Mouse (Mus musculus): Measurements from ENCODE around the gene Atp13a3.
"Not testable (repeated sequence)": the region's sequence is repeated elsewhere in the genome, so short reads cannot be mapped to it uniquely, and the experiment has no call there.

Gene Atp13a3

GRCm38 (mm10) chr16:30405925-30406670, at the start of gene Atp13a3:
Atp13a3 (minus strand) TSS chr16:30405975.
- no peak for DNase-seq (ENCODE audit: low spot score)

DNA sequence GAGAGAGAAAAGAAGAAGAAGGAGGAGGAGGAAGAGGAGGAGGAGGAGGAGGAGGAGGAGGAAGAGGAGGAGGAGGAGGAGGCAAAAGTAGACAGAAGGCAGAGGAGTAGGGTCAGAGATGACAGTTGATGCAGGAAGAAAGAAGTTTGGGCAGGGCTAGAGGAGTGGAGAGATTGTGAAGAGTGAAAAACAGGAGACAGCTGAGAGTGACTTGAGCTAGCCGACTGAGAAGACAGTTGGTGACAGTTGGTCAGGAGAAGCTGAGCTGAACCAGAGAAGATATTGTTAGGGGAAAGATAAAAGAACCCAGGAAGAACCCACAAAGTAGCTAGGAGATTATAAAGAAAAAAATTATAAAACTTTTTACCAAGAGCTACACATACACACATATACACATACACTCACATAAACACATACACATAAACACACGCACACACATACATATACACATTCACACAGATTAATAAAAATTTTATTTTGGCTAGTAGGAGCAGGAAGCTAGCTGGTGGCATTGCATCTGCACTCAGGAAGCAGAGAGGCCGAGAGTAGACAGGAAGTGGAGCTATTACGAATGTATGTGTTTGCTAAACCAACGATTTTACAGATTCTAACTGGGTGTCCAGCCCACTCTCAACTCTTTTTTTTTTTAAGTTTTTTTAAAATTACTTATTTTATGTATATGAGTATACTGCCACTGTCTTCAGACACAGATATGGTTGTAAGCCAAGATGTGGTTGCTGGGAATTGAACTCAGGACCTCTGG, 47.6 kb upstream of the Atp13a3 start:
- no peak for DNase-seq (ENCODE audit: low spot score)

GRCm38 (mm10) chr16:30451174-30451573, 45.4 kb upstream of the Atp13a3 start:
- DNase-seq (ENCODE audit: low spot score) = not testable (repeated sequence)

DNA sequence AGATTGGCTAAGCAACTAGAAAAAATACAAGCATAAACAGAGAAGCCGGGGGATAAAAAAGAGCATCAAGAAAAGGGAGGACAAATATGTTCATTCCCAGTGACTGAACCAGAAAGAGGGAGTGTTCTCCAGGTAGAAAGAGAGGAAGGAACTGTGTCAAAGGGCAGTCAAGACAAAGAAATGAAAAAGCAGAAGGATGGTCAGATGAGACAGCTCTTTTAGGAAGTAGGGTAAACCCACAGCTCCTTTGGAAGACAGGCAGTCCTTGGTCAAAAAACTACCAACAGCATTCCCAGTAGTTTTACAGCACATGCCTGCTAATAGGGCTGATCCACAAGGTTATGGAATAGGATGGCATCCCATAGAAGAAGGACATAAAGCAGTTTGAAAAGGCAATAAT, 43.2 kb upstream of the Atp13a3 start:
- no peak for DNase-seq (ENCODE audit: low spot score)

DNA sequence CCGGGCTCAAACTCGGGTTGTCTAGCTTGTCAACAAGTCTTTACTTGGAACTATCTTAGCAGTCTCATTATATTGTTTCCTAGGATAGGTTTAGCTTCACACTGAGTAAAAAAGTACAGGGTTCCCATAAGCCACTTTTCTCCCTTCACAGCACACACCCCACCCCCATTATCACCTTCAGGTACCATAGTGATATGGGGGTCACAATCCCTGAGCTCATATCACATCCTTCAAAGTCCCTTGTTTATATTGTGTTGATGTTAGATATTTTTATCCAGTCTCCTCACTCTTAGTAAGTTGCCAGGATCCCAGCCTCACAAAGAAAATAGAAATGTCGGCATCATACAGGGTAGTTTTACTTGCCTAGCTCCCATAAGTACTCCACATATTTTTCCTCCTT, 42.4 kb upstream of the Atp13a3 start:
- DNase-seq (ENCODE audit: low spot score) = no peak

- no peak for DNase-seq (ENCODE audit: low spot score)
These were observed 41.9 kb upstream of the Atp13a3 start for GRCm38 (mm10) chr16:30447642-30448041.

GRCm38 (mm10) chr16:30443411-30443810, 37.6 kb upstream of the Atp13a3 start:
- DNase-seq (ENCODE audit: low spot score) = no peak

- no peak for DNase-seq (ENCODE audit: low spot score)
These were observed 36.7 kb upstream of the Atp13a3 start for GRCm38 (mm10) chr16:30442451-30442850.

DNA sequence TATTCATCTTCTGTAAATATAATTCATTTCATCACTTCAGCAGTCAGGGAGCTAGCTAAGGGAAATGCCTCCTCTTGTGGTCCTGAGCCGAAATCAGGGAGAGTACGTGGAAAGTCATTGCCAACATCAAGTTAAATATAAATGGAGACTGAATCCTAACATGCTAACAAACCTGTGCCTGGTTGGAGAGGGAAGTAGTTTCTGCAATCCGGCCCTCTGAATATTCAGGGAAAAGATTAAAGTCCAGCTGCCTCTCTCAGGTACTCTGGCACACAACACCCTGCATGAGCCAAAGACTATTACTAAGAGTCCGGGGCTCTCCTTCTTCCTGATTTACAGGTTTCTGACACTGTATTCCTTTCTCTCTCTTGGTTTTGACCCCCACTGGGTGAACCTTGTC, 35.6 kb upstream of the Atp13a3 start:
- no peak for DNase-seq (ENCODE audit: low spot score)

- no peak for DNase-seq (ENCODE audit: low spot score)
These were observed 34.1 kb upstream of the Atp13a3 start for GRCm38 (mm10) chr16:30439841-30440240.

DNA sequence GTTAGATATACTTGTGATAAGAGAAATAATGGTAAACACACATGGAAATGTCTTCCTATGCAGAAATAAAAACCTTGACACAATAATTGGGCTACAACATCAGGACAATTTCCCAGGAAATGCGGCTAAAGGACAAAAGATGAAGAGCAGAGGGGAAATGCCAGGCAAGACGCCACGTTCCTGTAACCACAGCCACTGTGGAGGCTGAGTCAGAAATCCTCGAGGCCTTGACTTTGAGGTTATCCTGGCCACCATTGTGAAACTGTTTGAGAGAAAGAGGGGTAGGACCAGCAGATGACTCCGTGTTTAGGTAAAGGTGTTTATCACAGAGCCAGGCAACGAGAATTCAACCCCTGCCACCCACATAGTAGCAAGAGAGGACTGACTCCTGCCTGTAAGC, 33.6 kb upstream of the Atp13a3 start:
- DNase-seq (ENCODE audit: low spot score) = no peak

- DNase-seq (ENCODE audit: low spot score) = no peak
These were observed 30.5 kb upstream of the Atp13a3 start for GRCm38 (mm10) chr16:30436276-30436675.

DNA sequence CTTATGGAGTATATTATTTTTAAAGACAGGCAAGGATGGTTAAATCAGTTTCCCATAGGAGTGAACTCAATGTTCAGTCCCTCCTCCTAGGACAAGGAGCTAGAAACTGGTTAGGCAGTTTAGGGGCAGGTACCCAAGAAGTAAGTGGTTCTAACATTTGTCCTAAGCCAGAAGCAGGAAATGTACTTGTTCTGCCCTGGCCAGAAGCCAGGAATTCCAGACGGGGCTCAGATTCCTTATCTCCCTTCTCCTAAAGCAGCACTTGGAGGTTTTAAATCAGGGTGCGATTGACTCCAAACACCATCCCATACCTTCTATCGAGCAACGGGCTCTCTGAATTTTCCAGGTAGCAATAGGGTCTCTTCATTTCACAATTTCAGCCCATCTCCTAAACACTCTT, 29.6 kb upstream of the Atp13a3 start:
- no peak for DNase-seq (ENCODE audit: low spot score)

DNA sequence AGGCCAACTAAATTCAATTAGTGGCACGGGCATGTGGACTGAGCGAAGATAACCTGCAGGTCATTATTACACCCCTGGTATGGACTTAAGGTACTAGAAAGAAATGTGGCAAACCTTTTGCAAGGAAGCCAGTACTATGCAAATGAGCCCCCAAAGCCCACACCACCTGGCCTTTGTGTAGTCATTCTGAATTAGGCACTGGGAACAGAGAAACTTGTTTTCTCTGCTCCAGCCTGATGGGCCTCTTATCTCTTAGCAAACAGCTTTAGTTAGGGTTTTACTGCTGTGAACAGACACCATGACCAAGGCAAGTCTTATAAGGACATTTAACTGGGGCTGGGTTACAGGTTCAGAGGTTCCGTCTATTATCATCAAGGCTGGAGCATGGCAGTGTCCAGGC, 27.4 kb upstream of the Atp13a3 start:
- DNase-seq (ENCODE audit: low spot score) = no peak

DNA sequence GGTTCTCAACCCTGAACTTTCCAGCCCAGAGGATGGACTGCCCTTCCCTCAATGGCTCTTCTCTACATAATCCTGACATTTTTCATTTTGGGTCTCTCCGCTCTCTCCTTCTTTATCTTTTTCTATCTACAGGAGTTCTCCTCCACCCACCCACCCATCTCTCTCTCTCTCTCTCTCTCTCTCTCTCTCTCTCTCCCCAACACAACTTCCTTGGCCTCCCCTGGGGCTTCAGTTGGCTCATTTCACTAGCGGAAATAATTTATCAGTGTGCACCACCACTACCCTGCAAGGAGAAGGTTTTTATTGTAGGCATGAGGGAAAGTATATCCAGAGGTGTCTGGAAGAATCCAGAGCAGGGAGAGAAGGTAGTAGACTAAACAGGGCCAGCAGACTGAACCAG, 26.3 kb upstream of the Atp13a3 start:
- DNase-seq (ENCODE audit: low spot score) = no peak

GRCm38 (mm10) chr16:30430512-30431088, 24.8 kb upstream of the Atp13a3 start:
- no peak for DNase-seq (ENCODE audit: low spot score)

DNA sequence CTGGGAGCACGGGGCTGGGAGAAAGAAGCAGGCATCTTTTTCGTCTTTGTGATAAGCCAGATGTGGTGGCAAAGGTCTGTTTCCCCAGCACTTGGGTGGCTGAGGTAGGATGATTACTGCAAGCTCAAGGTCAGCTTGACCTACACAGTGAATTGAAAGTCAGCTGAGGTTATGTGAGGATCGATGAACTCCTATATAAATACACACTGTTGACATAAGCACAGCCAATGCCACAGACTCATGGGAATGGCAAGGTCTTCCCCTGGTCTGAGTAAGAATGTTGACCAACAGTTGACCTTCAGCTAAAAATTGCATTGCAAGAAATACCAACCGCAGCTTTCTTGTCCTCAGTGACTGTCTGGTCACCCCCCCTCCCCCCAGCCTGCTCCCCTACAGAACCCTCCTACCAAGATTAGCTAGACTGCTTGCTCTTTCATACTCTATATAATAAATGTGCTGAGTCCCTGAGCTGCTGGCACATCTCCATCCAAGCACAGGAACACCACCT, 23.0 kb upstream of the Atp13a3 start:
- no peak for DNase-seq (ENCODE audit: low spot score)

- DNase-seq (ENCODE audit: low spot score) = no peak
These were observed 21.7 kb upstream of the Atp13a3 start for GRCm38 (mm10) chr16:30427466-30427865.

DNA sequence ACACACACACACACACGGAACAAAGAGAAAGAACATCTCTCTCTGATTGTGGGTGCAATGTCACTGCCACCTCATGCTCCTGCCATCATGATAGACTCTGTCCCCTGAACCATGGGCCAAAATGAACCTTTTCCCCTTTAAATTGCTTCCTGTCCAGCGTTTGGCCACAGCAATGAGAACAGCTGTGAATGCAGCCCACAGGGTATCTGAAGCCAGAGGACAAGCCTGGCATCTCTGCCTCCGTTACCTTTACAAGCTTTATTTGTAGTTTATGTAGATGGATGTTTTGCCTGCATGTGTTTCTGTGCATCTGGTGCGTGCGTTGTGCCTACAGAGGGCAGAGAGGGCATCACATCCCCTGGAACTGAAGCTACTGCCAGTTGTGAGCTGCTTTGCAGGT, 21.2 kb upstream of the Atp13a3 start:
- no peak for DNase-seq (ENCODE audit: low spot score)

DNA sequence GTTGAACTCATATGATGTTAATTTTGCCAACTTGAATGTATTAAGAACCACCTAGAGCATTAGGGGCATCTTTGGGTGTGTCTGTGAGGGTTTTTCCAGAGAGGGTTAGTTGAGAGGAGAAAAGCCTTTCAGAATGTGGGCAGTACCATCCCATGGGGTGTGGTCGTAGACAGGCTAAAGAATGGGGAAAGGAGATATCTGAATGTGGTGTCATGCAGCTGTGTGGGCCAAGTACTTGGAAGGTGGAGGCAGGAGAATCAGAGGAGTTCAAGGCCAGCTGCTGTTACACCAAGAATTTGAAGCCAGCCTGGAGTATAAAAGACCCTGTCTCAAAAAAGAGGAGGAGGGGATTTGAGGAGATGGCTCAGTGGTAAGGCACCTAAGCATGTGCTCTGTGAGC, 20.2 kb upstream of the Atp13a3 start:
- no peak for DNase-seq (ENCODE audit: low spot score)

DNA sequence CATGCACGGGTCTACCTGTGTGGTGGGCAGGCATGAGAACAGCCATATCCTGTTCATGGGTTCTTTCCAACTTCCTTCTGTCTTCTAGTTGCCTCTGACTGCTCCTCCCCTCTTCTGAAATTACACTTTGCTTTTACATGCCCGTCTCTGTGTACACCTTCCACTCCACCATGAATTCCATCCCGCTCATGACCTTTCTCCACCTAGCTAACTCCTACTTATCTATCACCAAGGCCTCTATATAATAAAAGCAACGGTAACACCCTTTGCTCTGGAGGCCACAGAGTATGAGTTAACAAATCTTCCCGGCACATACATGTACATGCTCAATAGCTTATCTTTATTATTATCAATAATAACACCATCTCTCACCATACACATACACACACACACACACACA, 18.3 kb upstream of the Atp13a3 start:
- DNase-seq (ENCODE audit: low spot score) = no peak

GRCm38 (mm10) chr16:30416707-30417106, 10.9 kb upstream of the Atp13a3 start:
- DNase-seq (ENCODE audit: low spot score) = no peak

DNA sequence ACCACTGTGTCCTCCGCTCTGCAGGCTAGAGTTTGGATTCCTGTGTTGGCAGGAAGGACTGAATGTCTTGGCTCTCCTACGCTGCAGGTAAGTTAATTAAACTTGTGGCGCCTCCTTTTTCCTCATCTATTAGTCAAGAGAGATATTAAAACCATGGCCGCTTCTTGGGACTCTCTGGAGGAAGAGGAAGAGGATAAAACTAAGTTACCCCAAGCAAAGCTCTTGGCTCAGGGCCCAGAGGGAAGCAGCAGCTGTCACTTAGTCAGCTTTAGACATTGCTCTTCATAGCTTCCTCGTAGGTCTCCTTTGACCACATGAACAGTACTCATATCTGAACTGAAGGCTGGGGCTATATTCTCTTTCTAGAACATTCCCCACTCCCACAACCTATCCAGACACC, 10.5 kb upstream of the Atp13a3 start:
- DNase-seq (ENCODE audit: low spot score) = no peak
